Mouse (Mus musculus) neural tube, embryonic 15.5 days (tissue): ENCODE measurements around the gene Ttc13. TPM values are rescaled to one million over a fixed set of nuclear protein-coding genes. Genes with fewer than 3 reads are reported as not detected.
A peak's percentile ranks its signal among the peaks of the same experiment; 100 is the strongest.

Experiments used
- ATAC-seq: fragments of 200-750 bp; cut with Nextera tagmentation; 2 replicates; pipeline ENCODE4 v1.8.0; 2017; ENCODE audit warnings: mild to moderate bottlenecking, moderate TSS enrichment, moderate library complexity; ENCODE audit not compliant: low FRiP score
- H3K27ac ChIP-seq: fragments of 300-500 bp; sonication (generic); replicated peaks from 2 replicates; pipeline ENCODE4 v1.5.1; 2015; ENCODE audit warnings: mild to moderate bottlenecking, inconsistent platforms
- H3K27me3 ChIP-seq: fragments of 300-500 bp; sonication (generic); replicated peaks from 2 replicates; pipeline ENCODE4 v1.6.1; 2015; ENCODE audit warnings: inconsistent platforms
- H3K36me3 ChIP-seq: fragments of 300-500 bp; sonication (generic); 2 replicates; pipeline ENCODE4 v1.6.1; 2015; ENCODE audit warnings: inconsistent platforms
- H3K4me1 ChIP-seq: fragments of 300-500 bp; sonication (generic); 2 replicates; pipeline ENCODE4 v1.6.1; 2015; ENCODE audit warnings: inconsistent platforms
- H3K4me2 ChIP-seq: fragments of 300-500 bp; sonication (generic); 2 replicates; pipeline ENCODE4 v1.6.1; 2015; ENCODE audit warnings: inconsistent platforms, mild to moderate bottlenecking, moderate library complexity
- H3K4me3 ChIP-seq: fragments of 300-500 bp; sonication (generic); replicated peaks from 2 replicates; pipeline ENCODE4 v1.5.1; 2015; ENCODE audit warnings: mild to moderate bottlenecking, inconsistent platforms
- H3K9ac ChIP-seq: fragments of 300-500 bp; sonication (generic); replicated peaks from 2 replicates; pipeline ENCODE4 v1.6.1; 2015; ENCODE audit warnings: mild to moderate bottlenecking, inconsistent platforms
- H3K9me3 ChIP-seq: fragments of 300-500 bp; sonication (generic); replicated peaks from 2 replicates; pipeline ENCODE4 v1.6.1; 2016; ENCODE audit warnings: inconsistent platforms
- WGBS: fragments of 180-500 bp; shearing (Covaris S2); methylation state at CpG from one replicate; pipeline ENCODE4 v1.1.7; 2015; ENCODE audit warnings: mixed read lengths; 5-methylcytosine and 5-hydroxymethylcytosine counted together
- polyA plus RNA-seq: library from polyadenylated mRNA; unstranded; fragments of >200 nt; fragmentation: Nextera tagmentation; extraction: Ambion mirVana; gene quantifications from 2 replicates; pipeline ENCODE4 v1.2.1, GENCODE M21; 2015

Gene Ttc13
- 57.5 and 62.9 TPM in 2 replicates for polyA plus RNA-seq

DNA sequence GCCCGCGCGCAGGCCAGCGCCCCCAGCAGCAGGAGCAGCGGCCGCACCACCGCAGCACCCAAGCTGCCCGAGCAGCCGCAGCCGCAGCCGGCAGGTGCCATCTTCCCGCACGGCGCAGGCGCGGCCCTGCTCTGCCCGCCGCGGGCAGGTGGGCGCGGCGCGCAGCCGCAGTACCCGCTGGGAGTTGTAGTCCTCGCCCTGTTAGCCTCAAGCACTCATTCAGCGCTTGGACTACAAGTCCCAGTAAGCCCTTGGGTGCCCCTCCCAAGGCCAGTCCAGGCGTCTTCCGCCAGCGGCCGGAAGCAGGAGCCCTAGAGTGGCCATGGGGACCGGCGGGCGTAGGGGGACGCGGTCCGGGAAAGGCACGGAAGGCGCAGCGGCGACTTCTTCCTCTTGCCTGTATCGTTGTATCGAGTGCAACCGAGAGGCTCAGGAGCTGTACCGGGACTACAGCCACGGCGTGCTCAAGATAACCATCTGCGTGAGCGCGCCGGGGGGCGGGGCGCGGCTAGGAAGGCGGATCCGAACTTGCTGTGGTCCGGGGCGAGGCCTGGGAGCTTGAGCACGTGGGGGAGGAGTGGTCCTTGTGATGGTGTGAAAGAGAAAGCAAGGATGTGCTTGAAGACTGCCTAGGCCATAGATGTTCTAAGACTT, at the start of gene Ttc13, which contains the start of gene Arv1:
TSS of gene Ttc13 (minus strand) at position 122 of the 654 bp plus-strand sequence.
TSS of gene Arv1 (plus strand) at position 278 of the 654 bp plus-strand sequence.
- Histone ChIP-seq H3K9ac (peak within 1 kb of the TSS; percentile 89), H3K36me3 (peaks cover 13% of the 10 kb centered on the region), H3K4me2 (peak within 1 kb of the TSS; percentile 83), H3K4me3 (peak within 1 kb of the TSS; percentile 92), H3K27ac (peak within 1 kb of the TSS; percentile 77), H3K27me3 (no peaks in the 10 kb centered on the region), H3K9me3 (no peaks in the 10 kb centered on the region), H3K4me1 (peaks cover 31% of the 10 kb centered on the region)
- under 1% methylated on average over 59 of the region's 59 CpGs for WGBS
- peak; percentile 99 for ATAC-seq

DNA sequence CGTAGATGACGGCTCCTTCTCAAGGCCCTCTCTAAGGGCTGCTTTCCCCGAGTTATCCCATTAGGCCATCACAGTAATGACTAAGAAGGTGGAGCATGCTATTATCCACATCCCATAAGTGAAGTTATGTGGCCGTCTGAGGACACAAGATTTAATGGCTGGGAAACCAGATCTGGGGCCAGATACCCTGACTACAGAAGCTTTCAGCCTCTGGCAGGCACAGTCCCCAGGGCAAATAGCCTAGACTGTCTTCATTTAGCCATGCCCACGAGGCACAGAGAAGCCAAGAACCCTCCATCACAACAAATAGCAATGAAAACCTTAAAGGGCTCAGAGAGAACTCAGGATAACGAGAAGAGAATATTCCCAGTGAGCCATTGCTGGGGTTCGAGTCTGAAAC, 41.3 kb upstream of the Ttc13 start:
- WGBS, result 53% methylated on average over 7 of the region's 7 CpGs
- no peaks in the 10 kb centered on the region for H3K36me3 ChIP-seq
- 0 out of 2 replicates have a peak, but pooled peaks cover 3% of the 10 kb centered on the region for H3K4me1 ChIP-seq
- no peak overlapping the region for H3K4me2 ChIP-seq
- H3K9ac ChIP-seq, result no peak overlapping the region
- no peak for ATAC-seq
- no peak overlapping the region for H3K27ac ChIP-seq
- no peak overlapping the region for H3K4me3 ChIP-seq
- H3K27me3 ChIP-seq, result no peaks in the 10 kb centered on the region
- no peaks in the 10 kb centered on the region for H3K9me3 ChIP-seq

GRCm38 (mm10) chr8:124758544-124758943, 36.8 kb upstream of the Ttc13 start:
- Histone ChIP-seq H3K9me3 (no peaks in the 10 kb centered on the region), H3K27me3 (peaks cover 10% of the 10 kb centered on the region; the same call in 1 of the 2 replicates), H3K4me2 (no peak overlapping the region), H3K27ac (no peak overlapping the region), H3K4me1 (0 out of 2 replicates have a peak, but pooled peaks cover 6% of the 10 kb centered on the region), H3K4me3 (no peak overlapping the region), H3K36me3 (no peaks in the 10 kb centered on the region), H3K9ac (no peak overlapping the region)
- ATAC-seq, result no peak
- WGBS, result 35% methylated on average over 3 of the region's 3 CpGs

GRCm38 (mm10) chr8:124756601-124757000, 34.8 kb upstream of the Ttc13 start:
- Histone ChIP-seq H3K4me1 (peaks cover 10% of the 10 kb centered on the region), H3K4me2 (no peak overlapping the region), H3K9ac (no peak overlapping the region), H3K9me3 (no peaks in the 10 kb centered on the region), H3K27me3 (peaks cover 27% of the 10 kb centered on the region), H3K27ac (no peak overlapping the region), H3K36me3 (no peaks in the 10 kb centered on the region), H3K4me3 (no peak overlapping the region)
- WGBS, result 75% methylated on average over 5 of the region's 5 CpGs
- ATAC-seq, result no peak

DNA sequence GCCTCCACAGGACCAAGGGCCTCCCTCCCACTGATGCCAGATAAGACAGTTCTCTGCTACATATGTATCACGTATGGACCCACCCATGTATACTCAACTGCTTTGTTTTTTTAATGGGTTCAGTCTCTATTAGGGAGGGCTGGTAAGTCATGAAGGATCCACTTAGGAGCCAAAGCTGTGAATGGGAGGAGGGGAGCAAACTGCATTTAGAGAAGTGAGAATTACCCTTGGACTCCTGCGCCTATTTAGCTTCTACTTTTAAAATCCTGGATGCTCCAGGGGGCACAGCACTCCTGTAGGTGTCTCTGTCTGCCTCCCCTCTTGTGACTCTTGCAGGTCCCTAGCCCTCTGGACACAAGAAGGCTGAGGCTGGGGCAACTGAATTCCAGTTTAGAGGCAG, 34.4 kb upstream of the Ttc13 start:
- Histone ChIP-seq H3K9me3 (no peaks in the 10 kb centered on the region), H3K4me2 (no peak overlapping the region), H3K4me3 (no peak overlapping the region), H3K36me3 (no peaks in the 10 kb centered on the region), H3K27me3 (peaks cover 31% of the 10 kb centered on the region), H3K27ac (no peak overlapping the region), H3K9ac (no peak overlapping the region), H3K4me1 (peaks cover 14% of the 10 kb centered on the region)
- no peak for ATAC-seq
- 76% methylated on average over 2 of the region's 2 CpGs for WGBS

DNA sequence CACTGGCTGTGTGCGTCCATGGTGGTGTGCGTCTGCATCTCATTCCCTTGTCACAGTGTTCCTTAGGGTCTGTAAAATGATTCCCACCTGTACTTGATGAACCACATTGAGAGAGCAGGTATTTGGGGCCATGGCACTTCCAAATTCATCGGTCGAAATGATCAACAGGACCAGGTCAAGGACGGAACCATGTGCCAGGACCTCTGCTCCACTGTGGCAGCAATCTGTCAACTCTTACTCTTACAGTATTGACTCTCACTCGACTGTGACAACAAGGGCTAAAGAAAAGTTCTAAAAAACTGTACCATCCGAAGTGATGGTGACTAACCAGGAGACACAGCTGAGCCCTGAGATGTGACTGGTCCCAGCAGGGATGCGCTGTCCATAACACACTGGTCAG, 33.7 kb upstream of the Ttc13 start:
- Histone ChIP-seq H3K36me3 (no peaks in the 10 kb centered on the region), H3K4me3 (no peak overlapping the region), H3K4me2 (no peak overlapping the region), H3K27me3 (peaks cover 38% of the 10 kb centered on the region), H3K9ac (no peak overlapping the region), H3K9me3 (no peaks in the 10 kb centered on the region), H3K4me1 (peaks cover 19% of the 10 kb centered on the region), H3K27ac (no peak overlapping the region)
- ATAC-seq, result no peak
- WGBS, result 91% methylated on average over 8 of the region's 8 CpGs

DNA sequence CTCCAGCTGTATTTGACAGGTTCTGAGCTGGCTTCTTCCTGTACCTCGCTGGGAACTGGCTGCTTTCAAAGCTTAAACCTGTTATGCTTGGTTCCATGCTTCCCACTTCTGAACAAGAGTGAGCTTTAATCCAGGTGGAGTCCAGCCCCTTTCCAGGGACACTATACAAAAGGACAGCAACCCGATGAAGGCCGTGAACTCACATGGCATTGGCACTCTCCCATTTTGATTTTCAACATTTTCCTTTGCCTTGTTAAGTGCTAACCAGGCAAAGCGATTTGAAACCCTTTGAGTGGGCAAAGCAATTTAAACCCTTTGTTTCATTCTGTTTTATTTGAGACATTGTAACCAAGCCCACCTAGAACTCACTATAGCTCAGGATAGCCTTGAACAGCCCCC, 33.0 kb upstream of the Ttc13 start:
- ATAC-seq, result no peak
- H3K4me3 ChIP-seq, result no peak overlapping the region
- 46% methylated on average over 4 of the region's 4 CpGs for WGBS
- no peaks in the 10 kb centered on the region for H3K36me3 ChIP-seq
- peaks cover 45% of the 10 kb centered on the region for H3K27me3 ChIP-seq
- no peak overlapping the region for H3K4me2 ChIP-seq
- H3K27ac ChIP-seq, result no peak overlapping the region
- no peaks in the 10 kb centered on the region for H3K9me3 ChIP-seq
- peaks cover 19% of the 10 kb centered on the region for H3K4me1 ChIP-seq
- H3K9ac ChIP-seq, result no peak overlapping the region

DNA sequence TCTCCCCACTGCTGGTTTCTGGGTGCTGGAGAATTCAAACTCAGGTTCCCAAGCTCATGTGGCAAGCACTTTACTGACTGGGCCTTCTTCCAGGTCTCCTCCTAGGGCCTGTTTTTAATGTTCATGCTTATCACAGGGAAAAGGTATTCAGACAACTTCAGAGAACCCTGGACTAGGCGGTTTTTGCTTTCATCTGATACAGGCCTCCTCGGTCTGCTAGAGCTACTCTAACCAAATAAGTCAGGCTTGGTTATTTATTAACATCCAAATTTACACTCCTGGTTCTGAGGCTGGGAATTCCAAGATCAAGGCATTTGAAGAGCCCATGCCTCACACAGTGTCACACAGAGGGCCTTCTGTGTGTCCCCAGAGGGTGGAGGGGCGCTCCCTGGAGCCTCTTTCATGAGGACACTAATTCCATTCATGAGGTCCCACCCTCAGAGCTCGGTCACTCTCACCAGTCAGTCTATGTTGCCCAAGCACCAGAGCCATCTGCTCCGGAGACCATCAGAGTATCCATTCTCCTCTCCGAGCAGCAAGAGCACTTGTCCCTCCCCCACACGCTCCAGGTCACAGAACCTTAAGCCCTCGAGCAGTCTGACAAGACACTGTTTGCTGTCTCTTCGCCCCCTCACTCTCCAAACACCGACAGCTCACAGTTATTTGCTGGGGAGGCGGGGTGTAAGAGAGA, 32.5 kb upstream of the Ttc13 start:
- WGBS, result 23% methylated on average over 11 of the region's 11 CpGs
- Histone ChIP-seq H3K4me3 (no peak overlapping the region), H3K27ac (no peak overlapping the region), H3K9ac (no peak overlapping the region), H3K4me1 (peaks cover 19% of the 10 kb centered on the region), H3K4me2 (no peak overlapping the region), H3K27me3 (peaks cover 50% of the 10 kb centered on the region), H3K9me3 (no peaks in the 10 kb centered on the region), H3K36me3 (no peaks in the 10 kb centered on the region)
- peak; percentile 59; the same call in 1 of the 2 replicates for ATAC-seq

- WGBS, result 38% methylated on average over 21 of the region's 21 CpGs
- Histone ChIP-seq H3K27me3 (peaks cover 57% of the 10 kb centered on the region), H3K4me1 (peaks cover 19% of the 10 kb centered on the region), H3K4me3 (peak overlapping the region; percentile 43; the same call in 1 of the 2 replicates), H3K9me3 (no peaks in the 10 kb centered on the region), H3K36me3 (no peaks in the 10 kb centered on the region), H3K9ac (no peak overlapping the region), H3K4me2 (peak overlapping the region; percentile 67), H3K27ac (no peak overlapping the region)
- ATAC-seq, result no peak
Observed at GRCm38 (mm10) chr8:124752325-124752862, 30.6 kb upstream of the Ttc13 start.

- H3K4me3 ChIP-seq, result peak within 1 kb of the TSS; percentile 43
- H3K4me1 ChIP-seq, result peaks cover 19% of the 10 kb centered on the region
- no peaks in the 10 kb centered on the region for H3K9me3 ChIP-seq
- H3K4me2 ChIP-seq, result peak within 1 kb of the TSS; percentile 67
- peak within 1 kb of the TSS; percentile 37 for H3K9ac ChIP-seq
- ATAC-seq, result no peak; the same call in 1 of the 2 replicates
- WGBS, result under 1% methylated on average over 35 of the region's 41 CpGs
- H3K36me3 ChIP-seq, result no peaks in the 10 kb centered on the region
- no peak within 1 kb of the TSS for H3K27ac ChIP-seq
- H3K27me3 ChIP-seq, result peaks cover 57% of the 10 kb centered on the region
Observed at GRCm38 (mm10) chr8:124751709-124752173, 30.0 kb upstream of the Ttc13 start, which contains the start of gene Fam89a. Fam89a (minus strand) TSS chr8:124751832.

DNA sequence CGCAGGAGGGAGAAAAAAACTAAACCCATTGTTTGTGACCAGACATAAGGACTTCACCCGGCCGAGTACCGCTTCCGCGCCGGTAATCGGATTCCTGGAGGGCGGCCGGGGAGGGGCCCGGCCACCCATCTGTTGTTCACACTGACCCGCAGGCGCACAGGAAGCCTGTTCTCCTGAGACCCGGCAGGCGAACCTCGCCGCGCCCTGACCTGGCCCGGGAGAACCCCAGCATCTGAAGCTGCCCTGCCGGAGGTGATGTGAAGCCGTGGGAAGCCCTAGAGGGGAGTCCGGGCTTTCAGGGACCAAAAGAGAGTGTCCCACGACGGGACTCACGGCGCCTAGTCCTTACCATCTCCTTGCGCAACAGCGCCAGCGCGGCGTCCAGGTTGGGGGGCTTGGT, 29.4 kb upstream of the Ttc13 start:
- H3K4me2 ChIP-seq, result peak overlapping the region; percentile 67
- WGBS, result under 1% methylated on average over 31 of the region's 31 CpGs
- no peaks in the 10 kb centered on the region for H3K36me3 ChIP-seq
- peak overlapping the region; percentile 43 for H3K4me3 ChIP-seq
- peaks cover 57% of the 10 kb centered on the region for H3K27me3 ChIP-seq
- H3K27ac ChIP-seq, result no peak overlapping the region
- H3K9ac ChIP-seq, result peak overlapping the region; percentile 37
- H3K9me3 ChIP-seq, result no peaks in the 10 kb centered on the region
- H3K4me1 ChIP-seq, result peaks cover 19% of the 10 kb centered on the region
- no peak for ATAC-seq
